Mouse (Mus musculus): ENCODE measurements around the gene Anxa5. TPM values are rescaled to one million over a fixed set of nuclear protein-coding genes. Genes with fewer than 3 reads are reported as not detected.
A peak's percentile ranks its signal among the peaks of the same experiment; 100 is the strongest.

Gene Anxa5
- polyA plus RNA-seq, 1 experiment from 2014 or later: 120 TPM

- H3K36me3 ChIP-seq: no peaks in the 10 kb centered on the region
- H3K27me3 ChIP-seq (ENCODE audit: insufficient read depth, poor library complexity, severe bottlenecking): peaks cover 2% of the 10 kb centered on the region; the same call in 1 of the 2 replicates
- H3K4me1 ChIP-seq (replicated peaks): peaks cover 34% of the 10 kb centered on the region
- 58% methylated on average over 9 of the region's 9 CpGs for WGBS
- DNase-seq (ENCODE audit: low spot score): no peak
- H3K27ac ChIP-seq: no peak overlapping the region
- no peaks in the 10 kb centered on the region for H3K9me3 ChIP-seq
- H3K4me3 ChIP-seq: no peak overlapping the region
Observed at GRCm38 (mm10) chr3:36482940-36483339, 7.2 kb upstream of the Anxa5 start.

DNA sequence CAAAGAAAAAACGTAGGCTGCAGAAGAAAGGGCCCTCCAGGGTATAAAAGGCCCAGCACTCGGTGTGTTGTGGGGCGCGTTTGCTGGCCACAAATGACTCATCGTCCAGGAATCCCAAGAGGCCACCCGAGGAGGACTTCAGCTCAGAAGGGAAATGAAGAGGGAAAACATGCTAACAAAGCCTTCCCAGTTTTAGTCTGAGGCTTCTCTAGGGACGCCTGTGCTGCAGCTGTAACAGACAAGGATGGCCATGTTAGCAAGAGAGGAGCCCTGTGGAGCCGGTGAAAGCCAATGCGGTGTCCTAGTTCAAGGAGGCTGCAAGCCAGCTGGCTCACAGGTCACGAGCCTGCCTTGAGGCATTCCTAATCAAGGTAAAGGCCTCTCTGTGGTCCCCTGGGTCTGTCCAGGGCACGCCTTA lies 6.1 kb upstream of the Anxa5 start:
- Histone ChIP-seq H3K27ac (peak overlapping the region; percentile 87), H3K27me3 (ENCODE audit: insufficient read depth, poor library complexity, severe bottlenecking) (peaks cover 14% of the 10 kb centered on the region; the same call in 1 of the 2 replicates), H3K36me3 (no peaks in the 10 kb centered on the region), H3K4me1 (replicated peaks) (peaks cover 36% of the 10 kb centered on the region), H3K4me3 (peak overlapping the region; percentile 11; the same call in 1 of the 2 replicates), H3K9me3 (no peaks in the 10 kb centered on the region)
- WGBS: 4% methylated on average over 11 of the region's 11 CpGs
- DNase-seq (ENCODE audit: low spot score): peak; percentile 64

DNA sequence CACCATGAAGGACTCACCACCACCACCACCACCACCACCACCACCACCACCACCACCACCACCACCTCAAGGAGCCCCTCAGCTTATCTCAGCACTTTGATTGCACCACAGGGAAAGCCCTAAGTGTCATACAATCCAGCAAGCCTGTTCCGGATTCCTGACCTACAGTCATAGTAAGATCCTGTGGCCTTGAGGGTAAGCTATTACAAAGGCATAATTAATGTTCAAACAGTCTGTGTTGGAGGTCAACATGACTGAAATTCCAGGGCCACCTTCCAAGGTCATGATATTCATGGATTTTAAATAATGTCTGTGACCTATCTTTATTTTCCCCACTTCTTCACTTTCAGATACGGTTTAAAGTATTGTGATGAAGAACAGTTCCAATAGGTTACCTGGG lies 4.8 kb upstream of the Anxa5 start:
- WGBS: 77% methylated on average over 2 of the region's 2 CpGs
- DNase-seq (ENCODE audit: low spot score): no peak

DNA sequence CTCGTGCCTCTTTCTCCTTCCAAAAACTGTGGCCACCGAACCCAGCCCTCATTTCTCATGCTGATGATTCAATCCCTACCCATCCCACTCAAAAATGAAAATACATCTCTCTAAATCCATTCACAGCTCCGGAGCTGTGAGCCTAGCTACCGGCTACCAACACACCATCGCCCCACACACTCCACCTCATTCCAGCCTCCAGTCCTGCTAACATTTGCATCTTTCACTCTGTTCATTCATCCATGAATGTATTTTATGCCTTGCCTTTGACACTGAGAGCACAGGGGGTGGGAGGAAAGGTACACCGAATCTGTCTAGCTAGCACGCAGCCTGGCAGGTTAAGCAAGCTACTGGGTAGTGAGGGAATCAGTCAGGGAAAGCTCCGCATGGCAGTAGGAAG lies 3.1 kb upstream of the Anxa5 start:
- Histone ChIP-seq H3K27ac (no peak overlapping the region), H3K36me3 (no peaks in the 10 kb centered on the region), H3K27me3 (ENCODE audit: insufficient read depth, poor library complexity, severe bottlenecking) (peaks cover 18% of the 10 kb centered on the region; the same call in 1 of the 2 replicates), H3K9me3 (no peaks in the 10 kb centered on the region), H3K4me1 (replicated peaks) (peaks cover 52% of the 10 kb centered on the region), H3K4me3 (no peak overlapping the region)
- no peak for DNase-seq (ENCODE audit: low spot score)
- WGBS: 81% methylated on average over 8 of the region's 8 CpGs

More for the DNA sequence above, 4.8 kb upstream of the Anxa5 start:
- H3K4me1 ChIP-seq (replicated peaks): peaks cover 45% of the 10 kb centered on the region
- H3K27ac ChIP-seq: no peak overlapping the region
- H3K36me3 ChIP-seq: no peaks in the 10 kb centered on the region
- peaks cover 18% of the 10 kb centered on the region; the same call in 1 of the 2 replicates for H3K27me3 ChIP-seq (ENCODE audit: insufficient read depth, poor library complexity, severe bottlenecking)
- H3K4me3 ChIP-seq: no peak overlapping the region
- H3K9me3 ChIP-seq: no peaks in the 10 kb centered on the region

- peaks cover 18% of the 10 kb centered on the region; the same call in 1 of the 2 replicates for H3K27me3 ChIP-seq (ENCODE audit: insufficient read depth, poor library complexity, severe bottlenecking)
- 37% methylated on average over 20 of the region's 20 CpGs for WGBS
- peaks cover 41% of the 10 kb centered on the region for H3K4me1 ChIP-seq (replicated peaks)
- H3K4me3 ChIP-seq: peak overlapping the region; percentile 68
- DNase-seq (ENCODE audit: low spot score): no peak
- no peaks in the 10 kb centered on the region for H3K9me3 ChIP-seq
- no peaks in the 10 kb centered on the region for H3K36me3 ChIP-seq
- H3K27ac ChIP-seq: peak overlapping the region; percentile 86
Observed at GRCm38 (mm10) chr3:36476261-36477155, 814 bp upstream of the Anxa5 start.

DNA sequence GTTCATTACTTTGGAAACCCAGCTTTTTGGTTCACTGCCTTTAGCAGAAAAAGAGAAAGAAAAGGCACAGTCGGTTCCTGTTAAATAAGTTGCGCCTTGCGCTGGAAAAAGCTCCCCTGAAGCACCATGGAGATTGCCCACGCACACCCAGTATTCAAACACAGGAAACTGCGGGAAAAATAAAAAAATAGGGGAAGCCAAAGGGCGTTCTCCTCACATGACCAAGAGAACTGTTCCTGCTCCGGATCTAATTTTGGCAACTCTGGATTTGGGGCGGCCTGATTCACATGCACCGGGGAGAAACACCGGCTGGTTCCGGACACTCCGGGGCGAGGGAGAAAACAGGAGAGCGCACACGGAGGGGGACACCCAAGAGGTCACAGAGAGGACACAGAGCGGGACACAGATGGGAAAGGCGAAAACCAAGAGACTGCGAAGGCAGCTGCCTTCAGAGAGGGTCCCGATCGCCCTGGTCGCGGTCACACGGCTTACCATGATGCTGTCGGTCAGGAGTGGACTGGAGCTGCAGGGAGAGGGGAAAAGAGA lies 683 bp downstream of the Anxa5 start:
- no peak for DNase-seq (ENCODE audit: low spot score)
- 3% methylated on average over 24 of the region's 24 CpGs for WGBS
- no peaks in the 10 kb centered on the region for H3K36me3 ChIP-seq

DNA sequence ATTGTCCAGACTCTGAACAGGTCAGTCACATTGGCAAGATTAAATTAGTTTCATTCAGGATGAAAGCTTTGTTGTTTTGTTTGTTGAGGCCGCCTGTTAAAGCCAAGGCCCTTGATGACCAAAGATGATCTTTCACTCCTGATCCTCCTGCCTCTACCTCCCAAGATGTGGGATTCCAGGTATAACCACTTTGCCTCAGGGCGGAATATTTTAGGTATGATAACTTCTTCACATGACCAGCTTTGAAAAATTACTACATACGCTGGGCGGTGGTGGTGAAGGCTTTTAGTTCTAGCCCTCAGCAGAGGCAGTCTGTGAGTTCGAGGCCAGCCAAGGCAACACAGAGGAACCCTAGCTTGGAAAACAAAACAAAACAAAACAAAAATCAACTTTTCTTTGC lies 1.3 kb downstream of the Anxa5 start:
- peak overlapping the region; percentile 68 for H3K4me3 ChIP-seq
- peaks cover 18% of the 10 kb centered on the region; the same call in 1 of the 2 replicates for H3K27me3 ChIP-seq (ENCODE audit: insufficient read depth, poor library complexity, severe bottlenecking)
- 77% methylated on average over 5 of the region's 5 CpGs for WGBS

More for the DNA sequence above, 683 bp downstream of the Anxa5 start:
- peaks cover 30% of the 10 kb centered on the region for H3K4me1 ChIP-seq (replicated peaks)
- H3K4me3 ChIP-seq: peak overlapping the region; percentile 68
- H3K27ac ChIP-seq: peak overlapping the region; percentile 86
- no peaks in the 10 kb centered on the region for H3K9me3 ChIP-seq
- peaks cover 18% of the 10 kb centered on the region; the same call in 1 of the 2 replicates for H3K27me3 ChIP-seq (ENCODE audit: insufficient read depth, poor library complexity, severe bottlenecking)

DNA sequence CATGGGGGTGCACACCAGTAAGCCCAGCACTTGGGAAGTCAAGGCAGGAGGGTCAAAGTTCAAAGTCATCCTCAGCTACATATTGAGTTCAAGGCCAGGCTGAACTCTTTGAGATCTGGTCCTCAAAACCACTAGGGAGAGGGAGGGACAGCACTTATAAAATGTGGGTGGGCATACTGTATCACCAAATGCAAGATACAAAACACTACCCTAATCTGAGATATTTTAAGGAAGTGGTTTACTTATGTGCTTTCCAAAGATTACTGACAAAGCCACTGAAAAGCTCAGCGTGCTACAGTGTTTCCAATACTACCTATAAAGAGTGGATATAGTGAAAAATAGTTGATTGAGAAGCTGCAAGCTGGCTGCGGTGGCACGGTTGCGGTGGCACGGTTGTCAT lies 2.5 kb downstream of the Anxa5 start:
- Histone ChIP-seq H3K4me1 (replicated peaks) (peaks cover 22% of the 10 kb centered on the region), H3K36me3 (no peaks in the 10 kb centered on the region), H3K4me3 (no peak overlapping the region), H3K9me3 (no peaks in the 10 kb centered on the region), H3K27me3 (ENCODE audit: insufficient read depth, poor library complexity, severe bottlenecking) (peaks cover 18% of the 10 kb centered on the region; the same call in 1 of the 2 replicates), H3K27ac (no peak overlapping the region)
- 96% methylated on average over 5 of the region's 5 CpGs for WGBS
- DNase-seq (ENCODE audit: low spot score): no peak

More for the DNA sequence above, 1.3 kb downstream of the Anxa5 start:
- DNase-seq (ENCODE audit: low spot score): no peak
- H3K27ac ChIP-seq: no peak overlapping the region
- peaks cover 30% of the 10 kb centered on the region for H3K4me1 ChIP-seq (replicated peaks)
- no peaks in the 10 kb centered on the region for H3K36me3 ChIP-seq
- no peaks in the 10 kb centered on the region for H3K9me3 ChIP-seq

- H3K27ac ChIP-seq: no peak overlapping the region
- H3K4me1 ChIP-seq (replicated peaks): peaks cover 21% of the 10 kb centered on the region
- no peak for DNase-seq (ENCODE audit: low spot score)
- H3K4me3 ChIP-seq: no peak overlapping the region
- H3K36me3 ChIP-seq: no peaks in the 10 kb centered on the region
- peaks cover 5% of the 10 kb centered on the region; the same call in 1 of the 2 replicates for H3K27me3 ChIP-seq (ENCODE audit: insufficient read depth, poor library complexity, severe bottlenecking)
- WGBS: 74% methylated on average over 4 of the region's 4 CpGs
- H3K9me3 ChIP-seq: no peaks in the 10 kb centered on the region
Observed at GRCm38 (mm10) chr3:36471856-36472255, 3.8 kb downstream of the Anxa5 start.

DNA sequence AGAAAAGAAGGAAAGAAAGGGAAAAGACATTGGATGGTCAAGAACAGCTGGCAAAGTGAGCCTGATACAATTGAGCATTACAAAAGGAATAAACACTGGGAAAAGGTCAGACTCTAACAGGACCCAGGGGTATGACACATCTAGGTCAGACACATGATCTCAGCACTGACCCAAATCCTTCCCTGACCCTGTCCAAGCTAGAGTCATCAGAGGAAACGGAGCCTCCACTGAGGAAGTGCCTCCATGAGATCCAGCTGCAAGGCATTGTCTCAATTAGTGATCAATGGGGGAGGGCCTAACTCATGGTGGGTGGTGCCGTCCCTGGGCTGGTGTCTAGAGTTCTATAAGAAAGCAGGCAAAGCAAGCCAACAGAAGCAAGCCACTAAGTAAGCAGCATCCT lies 6.8 kb downstream of the Anxa5 start:
- no peaks in the 10 kb centered on the region for H3K9me3 ChIP-seq
- no peak for DNase-seq (ENCODE audit: low spot score)
- WGBS: 51% methylated on average over 2 of the region's 2 CpGs
- H3K36me3 ChIP-seq: no peaks in the 10 kb centered on the region
- H3K4me1 ChIP-seq (replicated peaks): no peaks in the 10 kb centered on the region
- H3K27ac ChIP-seq: no peak overlapping the region
- H3K4me3 ChIP-seq: no peak overlapping the region
- H3K27me3 ChIP-seq (ENCODE audit: insufficient read depth, poor library complexity, severe bottlenecking): no peaks in the 10 kb centered on the region

GRCm38 (mm10) chr3:36467632-36468031 lies 8.1 kb downstream of the Anxa5 start:
- no peak for DNase-seq (ENCODE audit: low spot score)
- H3K4me1 ChIP-seq (replicated peaks): no peaks in the 10 kb centered on the region
- H3K36me3 ChIP-seq: no peaks in the 10 kb centered on the region
- 93% methylated on average over 7 of the region's 7 CpGs for WGBS
- no peaks in the 10 kb centered on the region for H3K9me3 ChIP-seq
- H3K27ac ChIP-seq: no peak overlapping the region
- no peaks in the 10 kb centered on the region for H3K27me3 ChIP-seq (ENCODE audit: insufficient read depth, poor library complexity, severe bottlenecking)
- H3K4me3 ChIP-seq: no peak overlapping the region

GRCm38 (mm10) chr3:36465538-36465937 lies 10.2 kb downstream of the Anxa5 start:
- H3K4me1 ChIP-seq (replicated peaks): no peaks in the 10 kb centered on the region
- H3K36me3 ChIP-seq: no peaks in the 10 kb centered on the region
- H3K27me3 ChIP-seq (ENCODE audit: insufficient read depth, poor library complexity, severe bottlenecking): no peaks in the 10 kb centered on the region
- no peak overlapping the region for H3K4me3 ChIP-seq
- no peaks in the 10 kb centered on the region for H3K9me3 ChIP-seq
- H3K27ac ChIP-seq: no peak overlapping the region
- no peak for DNase-seq (ENCODE audit: low spot score)
- 67% methylated on average over 7 of the region's 7 CpGs for WGBS

GRCm38 (mm10) chr3:36462348-36462747 lies 13.3 kb downstream of the Anxa5 start:
- no peak for DNase-seq (ENCODE audit: low spot score)
- Histone ChIP-seq H3K4me3 (no peak overlapping the region), H3K9me3 (no peaks in the 10 kb centered on the region), H3K4me1 (replicated peaks) (no peaks in the 10 kb centered on the region), H3K36me3 (no peaks in the 10 kb centered on the region), H3K27me3 (ENCODE audit: insufficient read depth, poor library complexity, severe bottlenecking) (no peaks in the 10 kb centered on the region), H3K27ac (no peak overlapping the region)
- WGBS: 43% methylated on average over 1 of the region's 1 CpGs
